Mouse (Mus musculus): ENCODE results near the gene Adh4. TPM values are rescaled to one million over a fixed set of nuclear protein-coding genes. Genes with fewer than 3 reads are reported as not detected.
"Not testable (repeated sequence)": the region's sequence is repeated elsewhere in the genome, so short reads cannot be mapped to it uniquely, and the experiment has no call there.

The Adh4 gene
- polyA plus RNA-seq (2016; fragmentation: Nextera tagmentation; extraction: Ambion mirVana) = not detected in 2 replicates

GRCm38 (mm10) chr3:138415121-138415690, at the start of gene Adh4:
Adh4 (plus strand) TSS chr3:138415466.
- no peak within 1 kb of the TSS for H3K4me3 ChIP-seq
- no peak for ATAC-seq (ENCODE audit: insufficient number of reproducible peaks, low FRiP score)
- no peaks in the 10 kb centered on the region for H3K27me3 ChIP-seq (replicated peaks)
- H3K4me1 ChIP-seq (replicated peaks) = no peaks in the 10 kb centered on the region
- no peaks in the 10 kb centered on the region for H3K9me3 ChIP-seq (replicated peaks)
- H3K4me2 ChIP-seq = no peak within 1 kb of the TSS
- H3K9ac ChIP-seq = no peak within 1 kb of the TSS
- no peaks in the 10 kb centered on the region for H3K36me3 ChIP-seq
- 74% methylated on average over 6 of the region's 6 CpGs for WGBS
- no peak within 1 kb of the TSS for H3K27ac ChIP-seq (ENCODE audit: poor library complexity, severe bottlenecking)

GRCm38 (mm10) chr3:138366181-138366580, 49.1 kb upstream of the Adh4 start:
- Histone ChIP-seq H3K4me1 (replicated peaks) (0 out of 2 replicates have a peak, but pooled peaks cover 4% of the 10 kb centered on the region), H3K27me3 (replicated peaks) (no peaks in the 10 kb centered on the region), H3K4me3 (no peak overlapping the region), H3K36me3 (no peaks in the 10 kb centered on the region), H3K4me2 (no peak overlapping the region), H3K27ac (ENCODE audit: poor library complexity, severe bottlenecking) (no peak overlapping the region), H3K9ac (no peak overlapping the region), H3K9me3 (replicated peaks) (no peaks in the 10 kb centered on the region)
- ATAC-seq (ENCODE audit: insufficient number of reproducible peaks, low FRiP score) = no peak
- 87% methylated on average over 2 of the region's 2 CpGs for WGBS

- ATAC-seq (ENCODE audit: insufficient number of reproducible peaks, low FRiP score) = no peak
- 80% methylated on average over 1 of the region's 1 CpGs for WGBS
- no peaks in the 10 kb centered on the region for H3K9me3 ChIP-seq (replicated peaks)
These were observed 45.7 kb upstream of the Adh4 start for GRCm38 (mm10) chr3:138369546-138369945.

GRCm38 (mm10) chr3:138370289-138370688, 45.0 kb upstream of the Adh4 start:
- H3K36me3 ChIP-seq; ATAC-seq (ENCODE audit: insufficient number of reproducible peaks, low FRiP score); H3K27me3 ChIP-seq (replicated peaks); H3K4me3 ChIP-seq; H3K9me3 ChIP-seq (replicated peaks); H3K9ac ChIP-seq; H3K4me1 ChIP-seq (replicated peaks); H3K4me2 ChIP-seq; H3K27ac ChIP-seq (ENCODE audit: poor library complexity, severe bottlenecking): not testable (repeated sequence)
- WGBS = 48% methylated on average over 4 of the region's 4 CpGs

More at GRCm38 (mm10) chr3:138369546-138369945, 45.7 kb upstream of the Adh4 start:
- H3K4me3 ChIP-seq = no peak overlapping the region
- no peak overlapping the region for H3K27ac ChIP-seq (ENCODE audit: poor library complexity, severe bottlenecking)
- 0 out of 2 replicates have a peak, but pooled peaks cover 4% of the 10 kb centered on the region for H3K4me1 ChIP-seq (replicated peaks)
- H3K9ac ChIP-seq = no peak overlapping the region
- H3K36me3 ChIP-seq = no peaks in the 10 kb centered on the region
- H3K27me3 ChIP-seq (replicated peaks) = no peaks in the 10 kb centered on the region
- no peak overlapping the region for H3K4me2 ChIP-seq

- no peaks in the 10 kb centered on the region for H3K4me1 ChIP-seq (replicated peaks)
- no peak overlapping the region for H3K9ac ChIP-seq
- H3K36me3 ChIP-seq = no peaks in the 10 kb centered on the region
- H3K4me3 ChIP-seq = no peak overlapping the region
- H3K27ac ChIP-seq (ENCODE audit: poor library complexity, severe bottlenecking) = no peak overlapping the region
- no peaks in the 10 kb centered on the region for H3K9me3 ChIP-seq (replicated peaks)
- WGBS = 81% methylated on average over 4 of the region's 4 CpGs
- no peaks in the 10 kb centered on the region for H3K27me3 ChIP-seq (replicated peaks)
- no peak overlapping the region for H3K4me2 ChIP-seq
- ATAC-seq (ENCODE audit: insufficient number of reproducible peaks, low FRiP score) = no peak
These were observed 41.3 kb upstream of the Adh4 start for GRCm38 (mm10) chr3:138373920-138374319.

- no peak overlapping the region for H3K27ac ChIP-seq (ENCODE audit: poor library complexity, severe bottlenecking)
These were observed 40.1 kb upstream of the Adh4 start for GRCm38 (mm10) chr3:138375148-138375547.

GRCm38 (mm10) chr3:138381133-138381532, 34.1 kb upstream of the Adh4 start:
- Histone ChIP-seq H3K9ac (no peak overlapping the region), H3K27me3 (replicated peaks) (no peaks in the 10 kb centered on the region), H3K27ac (ENCODE audit: poor library complexity, severe bottlenecking) (no peak overlapping the region), H3K4me3 (no peak overlapping the region), H3K4me1 (replicated peaks) (no peaks in the 10 kb centered on the region), H3K4me2 (no peak overlapping the region), H3K36me3 (no peaks in the 10 kb centered on the region), H3K9me3 (replicated peaks) (0 out of 2 replicates have a peak, but pooled peaks cover 3% of the 10 kb centered on the region)
- ATAC-seq (ENCODE audit: insufficient number of reproducible peaks, low FRiP score) = no peak
- 56% methylated on average over 3 of the region's 3 CpGs for WGBS

More at GRCm38 (mm10) chr3:138375148-138375547, 40.1 kb upstream of the Adh4 start:
- Histone ChIP-seq H3K4me2 (no peak overlapping the region), H3K4me3 (no peak overlapping the region), H3K36me3 (no peaks in the 10 kb centered on the region), H3K9ac (no peak overlapping the region), H3K27me3 (replicated peaks) (no peaks in the 10 kb centered on the region), H3K4me1 (replicated peaks) (no peaks in the 10 kb centered on the region), H3K9me3 (replicated peaks) (0 out of 2 replicates have a peak, but pooled peaks cover 3% of the 10 kb centered on the region)
- 67% methylated on average over 2 of the region's 2 CpGs for WGBS
- ATAC-seq (ENCODE audit: insufficient number of reproducible peaks, low FRiP score) = no peak

- Histone ChIP-seq H3K27me3 (replicated peaks) (no peaks in the 10 kb centered on the region), H3K4me3 (no peak overlapping the region), H3K27ac (ENCODE audit: poor library complexity, severe bottlenecking) (no peak overlapping the region), H3K4me1 (replicated peaks) (no peaks in the 10 kb centered on the region), H3K36me3 (no peaks in the 10 kb centered on the region), H3K4me2 (no peak overlapping the region), H3K9me3 (replicated peaks) (no peaks in the 10 kb centered on the region), H3K9ac (no peak overlapping the region)
- ATAC-seq (ENCODE audit: insufficient number of reproducible peaks, low FRiP score) = no peak
- 85% methylated on average over 6 of the region's 6 CpGs for WGBS
These were observed 28.1 kb upstream of the Adh4 start for GRCm38 (mm10) chr3:138387155-138387554.

GRCm38 (mm10) chr3:138404872-138405271, 10.4 kb upstream of the Adh4 start:
- Histone ChIP-seq H3K36me3 (no peaks in the 10 kb centered on the region), H3K9ac (no peak overlapping the region), H3K27ac (ENCODE audit: poor library complexity, severe bottlenecking) (no peak overlapping the region), H3K4me2 (no peak overlapping the region), H3K27me3 (replicated peaks) (no peaks in the 10 kb centered on the region), H3K4me3 (no peak overlapping the region), H3K9me3 (replicated peaks) (no peaks in the 10 kb centered on the region), H3K4me1 (replicated peaks) (no peaks in the 10 kb centered on the region)
- ATAC-seq (ENCODE audit: insufficient number of reproducible peaks, low FRiP score) = no peak
- 63% methylated on average over 3 of the region's 3 CpGs for WGBS

- ATAC-seq (ENCODE audit: insufficient number of reproducible peaks, low FRiP score) = no peak
- WGBS = 37% methylated on average over 3 of the region's 3 CpGs
- H3K9me3 ChIP-seq (replicated peaks) = no peaks in the 10 kb centered on the region
- H3K27ac ChIP-seq (ENCODE audit: poor library complexity, severe bottlenecking) = no peak overlapping the region
- no peak overlapping the region for H3K9ac ChIP-seq
- no peak overlapping the region for H3K4me2 ChIP-seq
- H3K4me3 ChIP-seq = no peak overlapping the region
- H3K27me3 ChIP-seq (replicated peaks) = no peaks in the 10 kb centered on the region
- no peaks in the 10 kb centered on the region for H3K36me3 ChIP-seq
- no peaks in the 10 kb centered on the region for H3K4me1 ChIP-seq (replicated peaks)
These were observed 9.9 kb upstream of the Adh4 start for GRCm38 (mm10) chr3:138405341-138405740.

GRCm38 (mm10) chr3:138405840-138406239, 9.4 kb upstream of the Adh4 start:
- WGBS = 68% methylated on average over 7 of the region's 7 CpGs
- Histone ChIP-seq H3K4me3 (no peak overlapping the region), H3K9me3 (replicated peaks) (no peaks in the 10 kb centered on the region), H3K27me3 (replicated peaks) (no peaks in the 10 kb centered on the region), H3K4me2 (no peak overlapping the region), H3K9ac (no peak overlapping the region), H3K4me1 (replicated peaks) (no peaks in the 10 kb centered on the region), H3K36me3 (no peaks in the 10 kb centered on the region), H3K27ac (ENCODE audit: poor library complexity, severe bottlenecking) (no peak overlapping the region)
- ATAC-seq (ENCODE audit: insufficient number of reproducible peaks, low FRiP score) = no peak

- Histone ChIP-seq H3K27me3 (replicated peaks) (no peaks in the 10 kb centered on the region), H3K4me2 (no peak overlapping the region), H3K4me1 (replicated peaks) (no peaks in the 10 kb centered on the region), H3K9me3 (replicated peaks) (no peaks in the 10 kb centered on the region), H3K27ac (ENCODE audit: poor library complexity, severe bottlenecking) (no peak overlapping the region), H3K36me3 (no peaks in the 10 kb centered on the region), H3K4me3 (no peak overlapping the region), H3K9ac (no peak overlapping the region)
- ATAC-seq (ENCODE audit: insufficient number of reproducible peaks, low FRiP score) = no peak
- 65% methylated on average over 1 of the region's 1 CpGs for WGBS
These were observed 7.3 kb upstream of the Adh4 start for GRCm38 (mm10) chr3:138407920-138408319.
